In genomic region chrX:18254767-18255166, GRCm38 (mm10) we compare ENCODE assay signal across 8 mouse cellular contexts.
DNase-seq lines count a peak whose midpoint lies in the region; ATAC-seq and TF ChIP-seq lines count a peak whose summit lies in the region.

No protein-coding gene starts in this region.

- WGBS in heart, adult 2 months: 32% methylated on average over 4 of the region's 4 CpGs
- 53% methylated on average over 4 of the region's 4 CpGs for WGBS in heart, embryonic 11.5 days (ENCODE audit: insufficient replicate concordance)

- H3K79me2 ChIP-seq in heart, adult 2 months (replicated peaks; ENCODE audit: control insufficient read depth, insufficient read depth, low read length): no peaks in the 10 kb centered on the region

- TF ChIP-seq CTCF in heart, adult 2 months (IDR thresholded peaks at IDR 0.05): peak; percentile 95; the same call in 1 of the 2 replicates
- peak; percentile 35 for TF ChIP-seq CTCF in E14TG2a.4 (conservative IDR thresholded peaks at IDR 0.05; ENCODE audit: low read length)

- no peaks in the 10 kb centered on the region for H3K4me1 ChIP-seq in heart, adult 2 months (ENCODE audit: control insufficient read depth, insufficient read depth, low read length)
- H3K4me1 ChIP-seq in heart, embryonic 11.5 days (ENCODE audit: control insufficient read depth, insufficient read depth, low read length): no peaks in the 10 kb centered on the region
- H3K4me1 ChIP-seq in E14TG2a.4 (replicated peaks; ENCODE audit: low read depth, low read length): no peaks in the 10 kb centered on the region

- H3K9ac ChIP-seq in heart, adult 2 months (ENCODE audit: low read depth, low read length): no peak overlapping the region
- H3K9ac ChIP-seq in heart, embryonic 11.5 days (ENCODE audit: low read depth, low read length): no peak overlapping the region

- no peak for ATAC-seq in heart, embryonic 11.5 days (replicated peaks; ENCODE audit: insufficient number of reproducible peaks, low FRiP score, low TSS enrichment)

- no peak for TF ChIP-seq EP300 in heart, adult 2 months (IDR thresholded peaks at IDR 0.05; ENCODE audit: insufficient read depth, low read depth, low read length)

- DNase-seq in heart, adult 2 months: no peak
- peak; percentile 40 for DNase-seq in cerebellum, adult 11-12 months
- DNase-seq in frontal cortex, adult 2 months (ENCODE audit: extremely low spot score in 1 of 2, low spot score in 1 of 2): peak; percentile 8 to 82
- peak; percentile 55 for DNase-seq in kidney, postnatal 14 days
- peak; percentile 87 for DNase-seq in lung, postnatal 36 days
- peak; percentile 18 for DNase-seq in skeletal muscle tissue, adult 2 months (ENCODE audit: low read depth, low spot score)

- no peak overlapping the region for H3K4me2 ChIP-seq in heart, embryonic 11.5 days

- no peak for TF ChIP-seq POLR2A in heart, adult 2 months (IDR thresholded peaks at IDR 0.05; ENCODE audit: insufficient read depth, low read depth, low read length)

- intact Hi-C loops in heart, adult 2 months (cut with DNase I): loop anchor here (5.0 kb wide), 1 partner anchor 92 kb away; the partner anchor contains the start of gene Kdm6a

- no peaks in the 10 kb centered on the region for H3K36me3 ChIP-seq in heart, adult 2 months (ENCODE audit: control insufficient read depth, insufficient read depth, low read length)
- H3K36me3 ChIP-seq in heart, embryonic 11.5 days (ENCODE audit: control insufficient read depth, insufficient read depth, low read length): peaks cover 5% of the 10 kb centered on the region; the same call in 1 of the 2 replicates
- peaks cover 43% of the 10 kb centered on the region for H3K36me3 ChIP-seq in E14TG2a.4 (ENCODE audit: insufficient read depth, low read length)

- H3K27me3 ChIP-seq in heart, adult 2 months (ENCODE audit: control insufficient read depth, insufficient read depth, low read length): no peaks in the 10 kb centered on the region
- no peaks in the 10 kb centered on the region for H3K27me3 ChIP-seq in heart, embryonic 11.5 days (ENCODE audit: control insufficient read depth, insufficient read depth, low read length)
- no peaks in the 10 kb centered on the region for H3K27me3 ChIP-seq in E14TG2a.4 (ENCODE audit: insufficient read depth, low read length)

- no peak overlapping the region for H3K4me3 ChIP-seq in heart, adult 2 months
- H3K4me3 ChIP-seq in heart, embryonic 11.5 days (ENCODE audit: low read depth, low read length): no peak overlapping the region
- H3K4me3 ChIP-seq in E14TG2a.4 (replicated peaks; ENCODE audit: low read length): no peak overlapping the region

- no peaks in the 10 kb centered on the region for H3K9me3 ChIP-seq in heart, embryonic 11.5 days (replicated peaks; ENCODE audit: control insufficient read depth, low read length)
- no peaks in the 10 kb centered on the region for H3K9me3 ChIP-seq in E14TG2a.4 (ENCODE audit: low read length)

- no peak overlapping the region for H3K27ac ChIP-seq in heart, adult 2 months
- no peak overlapping the region for H3K27ac ChIP-seq in heart, embryonic 11.5 days (ENCODE audit: low read depth, low read length)

Comparison
In these comparisons a context has a peak if more than half of its experiments do, and no peak if none do; other contexts are left out.
1. DNase-seq: peak in cerebellum, adult 11-12 months (single experiment), frontal cortex, adult 2 months (2 of 2), kidney, postnatal 14 days (single experiment), lung, postnatal 36 days (single experiment) and skeletal muscle tissue, adult 2 months (single experiment); none in heart, adult 2 months (0 of 2).